Comparison of ENCODE assay signal across 8 mouse cellular contexts in the genomic region with DNA sequence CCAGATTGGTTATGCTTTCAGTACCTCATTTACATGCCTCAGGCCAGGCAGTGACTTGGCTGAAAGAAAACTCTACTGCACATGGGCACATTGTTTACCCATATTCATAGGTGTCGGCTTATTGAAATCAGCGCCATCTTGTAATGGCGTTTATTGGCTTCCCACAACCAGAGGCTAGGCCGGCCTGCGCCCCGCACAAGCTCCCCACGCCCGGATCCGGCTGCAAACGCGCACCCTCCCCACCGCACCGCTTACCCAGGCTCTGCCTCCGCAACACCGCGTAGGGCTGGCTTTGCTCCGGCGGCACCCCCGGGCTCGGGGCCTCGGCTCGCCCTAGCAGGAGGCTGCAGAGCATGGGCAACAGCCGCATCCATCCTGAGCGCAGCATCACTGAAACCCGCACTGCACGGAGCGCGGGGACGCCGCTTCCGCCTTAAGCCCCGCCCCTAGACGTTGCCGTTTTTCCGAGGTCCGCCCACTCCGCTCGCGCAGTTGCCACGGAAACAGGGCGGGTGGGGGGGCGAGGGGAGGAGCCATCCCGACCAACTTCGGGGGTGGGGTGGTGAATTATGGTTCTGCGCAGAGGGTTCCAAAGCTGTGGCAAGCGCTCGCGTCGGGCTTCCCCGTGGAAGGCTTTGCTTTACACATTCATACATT. TPM values are rescaled to one million over a fixed set of nuclear protein-coding genes. Genes with fewer than 3 reads are reported as not detected.
DNase-seq lines count a peak whose midpoint lies in the region; ATAC-seq and TF ChIP-seq lines count a peak whose summit lies in the region.

No protein-coding gene starts in this region.

- H3K79me2 ChIP-seq in liver, adult 2 months (ENCODE audit: control insufficient read depth, insufficient read depth, low read length) = no peaks in the 10 kb centered on the region

- DNase-seq in 416B (ENCODE audit: low read depth) = peak; percentile 71
- DNase-seq in heart, adult 9 months (ENCODE audit: low spot score in 2 of 2) = peak; percentile 70 to 74
- DNase-seq in liver, adult 2 months (ENCODE audit: extremely low read depth, low read depth, low spot score) = peak; percentile 38
- DNase-seq in spleen, postnatal 36 days (ENCODE audit: low spot score in 2 of 2) = peak; percentile 76 to 80

- WGBS in bone marrow, adult 2 months = 1% methylated on average over 50 of the region's 50 CpGs
- under 1% methylated on average over 50 of the region's 50 CpGs for WGBS in embryonic facial prominence, embryonic 15.5 days
- under 1% methylated on average over 50 of the region's 50 CpGs for WGBS in kidney, embryonic 14.5 days
- under 1% methylated on average over 50 of the region's 50 CpGs for WGBS in liver, adult 2 months

- no peaks in the 10 kb centered on the region for H3K9me3 ChIP-seq in embryonic facial prominence, embryonic 15.5 days (replicated peaks)
- no peaks in the 10 kb centered on the region for H3K9me3 ChIP-seq in kidney, embryonic 14.5 days (ENCODE audit: control insufficient read depth, low read length)

- H3K4me3 ChIP-seq in bone marrow, adult 2 months (replicated peaks; ENCODE audit: control insufficient read depth, low read depth, low read length) = peak overlapping the region; percentile 94
- H3K4me3 ChIP-seq in embryonic facial prominence, embryonic 15.5 days (replicated peaks) = peak overlapping the region; percentile 80
- H3K4me3 ChIP-seq in kidney, embryonic 14.5 days (ENCODE audit: low read length) = peak overlapping the region; percentile 86
- peak overlapping the region; percentile 84 for H3K4me3 ChIP-seq in liver, adult 2 months (ENCODE audit: insufficient read depth, low read depth, low read length)

- peak; percentile 94; the same call in 1 of the 2 replicates for TF ChIP-seq POLR2A in bone marrow, adult 2 months (IDR thresholded peaks at IDR 0.05; ENCODE audit: borderline replicate concordance, control insufficient read depth, low read depth, low read length)
- 0 out of 2 replicates have a peak, but pooled peaks have one; percentile 38 for TF ChIP-seq POLR2A in liver, adult 2 months (IDR thresholded peaks at IDR 0.05; ENCODE audit: extremely low read depth, insufficient read depth, low read length)

- peak overlapping the region; percentile 85 for H3K27ac ChIP-seq in bone marrow, adult 2 months (ENCODE audit: control insufficient read depth, insufficient read depth, low read depth, low read length, poor library complexity)
- peak overlapping the region; percentile 91 for H3K27ac ChIP-seq in embryonic facial prominence, embryonic 15.5 days (replicated peaks)
- peak overlapping the region; percentile 77 for H3K27ac ChIP-seq in kidney, embryonic 14.5 days (ENCODE audit: low read depth, low read length)
- H3K27ac ChIP-seq in liver, adult 2 months (replicated peaks; ENCODE audit: insufficient read depth, low read depth, low read length) = no peak overlapping the region

- no peaks in the 10 kb centered on the region for H3K4me1 ChIP-seq in bone marrow, adult 2 months (ENCODE audit: control insufficient read depth, insufficient read depth, low read length)
- H3K4me1 ChIP-seq in embryonic facial prominence, embryonic 15.5 days = peaks cover 13% of the 10 kb centered on the region; the same call in 1 of the 2 replicates
- H3K4me1 ChIP-seq in kidney, embryonic 14.5 days (ENCODE audit: control insufficient read depth, insufficient read depth, low read length) = peaks cover 3% of the 10 kb centered on the region; the same call in 1 of the 2 replicates
- H3K4me1 ChIP-seq in liver, adult 2 months (ENCODE audit: control insufficient read depth, insufficient read depth, low read length) = no peaks in the 10 kb centered on the region

- H3K9ac ChIP-seq in embryonic facial prominence, embryonic 15.5 days = peak overlapping the region; percentile 59
- H3K9ac ChIP-seq in kidney, embryonic 14.5 days (ENCODE audit: low read depth, low read length) = peak overlapping the region; percentile 82
- H3K9ac ChIP-seq in liver, adult 2 months (ENCODE audit: low read depth, low read length) = peak overlapping the region; percentile 74

- peak; percentile 93 for ATAC-seq in embryonic facial prominence, embryonic 15.5 days (ENCODE audit: insufficient number of reproducible peaks, low FRiP score, low TSS enrichment, low read depth)
- ATAC-seq in kidney, embryonic 14.5 days (ENCODE audit: low FRiP score, low TSS enrichment) = peak; percentile 95
- ATAC-seq in monocyte, adult 5-6 weeks (replicated peaks; ENCODE audit: insufficient number of reproducible peaks, low FRiP score, low TSS enrichment, poor library complexity, severe bottlenecking) = peak; percentile 85

- TF ChIP-seq CTCF in bone marrow, adult 2 months (IDR thresholded peaks at IDR 0.05; ENCODE audit: control insufficient read depth, insufficient read depth, low read length) = no peak
- TF ChIP-seq CTCF in liver, adult 2 months (IDR thresholded peaks at IDR 0.05; ENCODE audit: low read depth, low read length) = no peak

- peak overlapping the region; percentile 56 for H3K4me2 ChIP-seq in embryonic facial prominence, embryonic 15.5 days (replicated peaks)
- peak overlapping the region; percentile 52 for H3K4me2 ChIP-seq in kidney, embryonic 14.5 days (replicated peaks; ENCODE audit: low read depth, low read length)

- peaks cover 11% of the 10 kb centered on the region for H3K36me3 ChIP-seq in embryonic facial prominence, embryonic 15.5 days
- peaks cover 14% of the 10 kb centered on the region for H3K36me3 ChIP-seq in kidney, embryonic 14.5 days (ENCODE audit: control insufficient read depth, insufficient read depth, low read length)
- H3K36me3 ChIP-seq in liver, adult 2 months (ENCODE audit: control insufficient read depth, insufficient read depth, low read length) = no peaks in the 10 kb centered on the region

- H3K27me3 ChIP-seq in embryonic facial prominence, embryonic 15.5 days = no peaks in the 10 kb centered on the region
- H3K27me3 ChIP-seq in kidney, embryonic 14.5 days (ENCODE audit: control insufficient read depth, insufficient read depth, low read length) = no peaks in the 10 kb centered on the region
- H3K27me3 ChIP-seq in liver, adult 2 months (ENCODE audit: control insufficient read depth, insufficient read depth, low read length) = no peaks in the 10 kb centered on the region

RNA-seq across cellular contexts. Expression of a gene that starts 9.6 kb away (rescaled TPM):
- polyA plus RNA-seq in bone marrow, adult 2 months (2011; ENCODE audit: insufficient read depth, insufficient read length, low replicate concordance, missing spikeins) = 16.9 and 25.3 TPM in 2 replicates
- polyA plus RNA-seq in embryonic facial prominence, embryonic 15.5 days (2015; fragmentation: Nextera tagmentation; extraction: Ambion mirVana) = 90.1 and 91.9 TPM in 2 replicates
- 128 and 143 TPM in 2 replicates for polyA plus RNA-seq in kidney, embryonic 14.5 days (2014; fragmentation: Nextera tagmentation; extraction: Ambion mirVana)
- total RNA-seq in liver, adult 2 months (2014; rRNA removed) = 2.0 and 2.1 TPM in 2 replicates
- 4.2 and 7.2 TPM in 2 replicates for polyA plus RNA-seq in liver, adult 2 months (2012; rRNA removed)
- total RNA-seq in monocyte, adult 5-6 weeks (2017) = 33.0 to 67.3 TPM (median 42.5 TPM) in 3 replicates

RNA-seq across cellular contexts. Expression of a gene that starts 38.3 kb away (rescaled TPM):
- polyA plus RNA-seq in bone marrow, adult 2 months (2011; ENCODE audit: insufficient read depth, insufficient read length, low replicate concordance, missing spikeins) = 33.6 and 52.4 TPM in 2 replicates
- polyA plus RNA-seq in embryonic facial prominence, embryonic 15.5 days (2015; fragmentation: Nextera tagmentation; extraction: Ambion mirVana) = 49.6 and 54.9 TPM in 2 replicates
- 32.8 and 41.7 TPM in 2 replicates for polyA plus RNA-seq in kidney, embryonic 14.5 days (2014; fragmentation: Nextera tagmentation; extraction: Ambion mirVana)
- 11.0 and 13.2 TPM in 2 replicates for total RNA-seq in liver, adult 2 months (2014; rRNA removed)
- 11.1 and 11.8 TPM in 2 replicates for polyA plus RNA-seq in liver, adult 2 months (2012; rRNA removed)
- 118 to 169 TPM (median 121 TPM) in 3 replicates for total RNA-seq in monocyte, adult 5-6 weeks (2017)

RNA-seq across cellular contexts. Expression of a gene that starts 39.2 kb away (rescaled TPM):
- 60.5 and 99.2 TPM in 2 replicates for polyA plus RNA-seq in bone marrow, adult 2 months (2011; ENCODE audit: insufficient read depth, insufficient read length, low replicate concordance, missing spikeins)
- 54.9 and 57.6 TPM in 2 replicates for polyA plus RNA-seq in embryonic facial prominence, embryonic 15.5 days (2015; fragmentation: Nextera tagmentation; extraction: Ambion mirVana)
- polyA plus RNA-seq in kidney, embryonic 14.5 days (2014; fragmentation: Nextera tagmentation; extraction: Ambion mirVana) = 37.0 and 67.9 TPM in 2 replicates
- 11.4 and 14.7 TPM in 2 replicates for total RNA-seq in liver, adult 2 months (2014; rRNA removed)
- 15.9 and 19.1 TPM in 2 replicates for polyA plus RNA-seq in liver, adult 2 months (2012; rRNA removed)
- total RNA-seq in monocyte, adult 5-6 weeks (2017) = 185 to 246 TPM (median 193 TPM) in 3 replicates

RNA-seq across cellular contexts. Expression of a gene that starts 39.8 kb away (rescaled TPM):
- not detected in 2 replicates for polyA plus RNA-seq in bone marrow, adult 2 months (2011; ENCODE audit: insufficient read depth, insufficient read length, low replicate concordance, missing spikeins)
- not detected in 2 replicates for polyA plus RNA-seq in embryonic facial prominence, embryonic 15.5 days (2015; fragmentation: Nextera tagmentation; extraction: Ambion mirVana)
- polyA plus RNA-seq in kidney, embryonic 14.5 days (2014; fragmentation: Nextera tagmentation; extraction: Ambion mirVana) = not detected in 2 replicates
- total RNA-seq in liver, adult 2 months (2014; rRNA removed) = not detected in 2 replicates
- polyA plus RNA-seq in liver, adult 2 months (2012; rRNA removed) = not detected in 2 replicates
- 0.57 TPM in 1 of 3 replicates, not detected in the others for total RNA-seq in monocyte, adult 5-6 weeks (2017)

RNA-seq across cellular contexts. Expression of a gene that starts 44.8 kb away (rescaled TPM):
- polyA plus RNA-seq in bone marrow, adult 2 months (2011; ENCODE audit: insufficient read depth, insufficient read length, low replicate concordance, missing spikeins) = not detected in 2 replicates
- 0.37 and 0.38 TPM in 2 replicates for polyA plus RNA-seq in embryonic facial prominence, embryonic 15.5 days (2015; fragmentation: Nextera tagmentation; extraction: Ambion mirVana)
- polyA plus RNA-seq in kidney, embryonic 14.5 days (2014; fragmentation: Nextera tagmentation; extraction: Ambion mirVana) = not detected in 2 replicates
- not detected in 2 replicates for total RNA-seq in liver, adult 2 months (2014; rRNA removed)
- not detected in 2 replicates for polyA plus RNA-seq in liver, adult 2 months (2012; rRNA removed)
- not detected in 3 replicates for total RNA-seq in monocyte, adult 5-6 weeks (2017)
